Mouse (Mus musculus): Measurements from ENCODE around the gene Atf2.

GRCm38 (mm10) chr2:73912264-73912663 lies 19.8 kb upstream of the Atf2 start:
- TF ChIP-seq CTCF (IDR thresholded peaks at IDR 0.05; ENCODE audit: insufficient read depth, low read length) (no peak), POLR2A (IDR thresholded peaks at IDR 0.05; ENCODE audit: borderline replicate concordance, extremely low read depth, low read depth, low read length) (no peak)

Data from lung, adult 2 months (tissue).